Mouse (Mus musculus) olfactory bulb, adult 2 months (tissue): ENCODE results near the gene Hgfac.

Source experiments
- CTCF ChIP-seq: fragments of 200-500 bp; IDR thresholded peaks from 2 replicates; pipeline ENCODE4 v1.5.1; 2012; ENCODE audit warnings: low read depth, mild to moderate bottlenecking, low read length, moderate library complexity; ENCODE audit not compliant: insufficient read depth
- POLR2A ChIP-seq: fragments of 200-500 bp; IDR thresholded peaks from 2 replicates; pipeline ENCODE4 v1.6.1; 2012; ENCODE audit warnings: mild to moderate bottlenecking, low read depth, low read length, moderate library complexity; ENCODE audit not compliant: insufficient read depth

- TF ChIP-seq POLR2A (no peak), CTCF (no peak)
Measured at GRCm38 (mm10) chr5:35010656-35011055, 30.7 kb upstream of the Hgfac start.
